8 mouse cellular contexts compared by ENCODE assay signal in the genomic region with DNA sequence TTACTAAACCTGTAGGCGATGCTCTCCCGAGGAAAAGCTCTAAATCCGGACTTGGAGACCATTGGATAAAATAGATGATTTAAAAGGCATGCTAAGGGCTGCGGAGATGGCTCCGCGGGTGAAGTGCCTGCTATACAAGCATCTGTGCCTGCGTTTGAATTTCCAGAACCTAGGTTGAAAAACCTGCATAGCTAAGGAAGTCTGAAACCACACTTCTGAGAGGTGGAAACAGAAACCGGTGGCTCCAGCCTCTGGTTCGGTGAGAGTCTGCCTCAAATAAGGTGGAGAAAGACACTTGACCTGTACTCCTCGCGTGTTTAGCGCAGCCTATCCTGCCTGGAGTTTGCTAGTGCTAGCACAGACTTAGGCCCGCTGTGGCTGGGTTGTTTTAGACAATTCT. TPM values are rescaled to one million over a fixed set of nuclear protein-coding genes. Genes with fewer than 3 reads are reported as not detected.
DNase-seq lines count a peak whose midpoint lies in the region; ATAC-seq lines count a peak whose summit lies in the region.

No protein-coding gene starts in this region.

- H3K4me3 ChIP-seq in forebrain, embryonic 12.5 days (replicated peaks), result peak overlapping the region; percentile 80
- peak overlapping the region; percentile 71 for H3K4me3 ChIP-seq in intestine, embryonic 16.5 days (ENCODE audit: low read length)
- H3K4me3 ChIP-seq in liver, embryonic 12.5 days, result peak overlapping the region; percentile 75
- H3K4me3 ChIP-seq in neural tube, embryonic 12.5 days, result peak overlapping the region; percentile 77

- no peaks in the 10 kb centered on the region for H3K9me3 ChIP-seq in forebrain, embryonic 12.5 days
- no peaks in the 10 kb centered on the region for H3K9me3 ChIP-seq in intestine, embryonic 16.5 days (ENCODE audit: control insufficient read depth, low read length)
- no peaks in the 10 kb centered on the region for H3K9me3 ChIP-seq in liver, embryonic 12.5 days (replicated peaks)
- H3K9me3 ChIP-seq in neural tube, embryonic 12.5 days, result no peaks in the 10 kb centered on the region

- H3K27me3 ChIP-seq in forebrain, embryonic 12.5 days, result no peaks in the 10 kb centered on the region
- H3K27me3 ChIP-seq in intestine, embryonic 16.5 days (replicated peaks; ENCODE audit: control insufficient read depth, insufficient read depth, low read length), result no peaks in the 10 kb centered on the region
- H3K27me3 ChIP-seq in liver, embryonic 12.5 days (replicated peaks), result no peaks in the 10 kb centered on the region
- no peaks in the 10 kb centered on the region for H3K27me3 ChIP-seq in neural tube, embryonic 12.5 days (replicated peaks)

- WGBS in forebrain, embryonic 12.5 days, result 4% methylated on average over 13 of the region's 13 CpGs
- WGBS in intestine, embryonic 16.5 days, result under 1% methylated on average over 13 of the region's 13 CpGs
- 1% methylated on average over 13 of the region's 13 CpGs for WGBS in liver, embryonic 12.5 days (ENCODE audit: insufficient replicate concordance)
- 3% methylated on average over 13 of the region's 13 CpGs for WGBS in neural tube, embryonic 12.5 days

- H3K4me1 ChIP-seq in forebrain, embryonic 12.5 days, result peaks cover 23% of the 10 kb centered on the region
- peaks cover 12% of the 10 kb centered on the region for H3K4me1 ChIP-seq in intestine, embryonic 16.5 days (ENCODE audit: control insufficient read depth, insufficient read depth, low read length)
- H3K4me1 ChIP-seq in liver, embryonic 12.5 days, result peaks cover 34% of the 10 kb centered on the region
- peaks cover 24% of the 10 kb centered on the region for H3K4me1 ChIP-seq in neural tube, embryonic 12.5 days

- ATAC-seq in activated CD4-positive, CD25-positive, alpha-beta regulatory T cell, adult 4 months, result peak; percentile 28
- peak; percentile 10; the same call in 1 of the 2 replicates for ATAC-seq in forebrain, embryonic 12.5 days (ENCODE audit: low FRiP score)
- peak; percentile 31 for ATAC-seq in intestine, embryonic 16.5 days
- ATAC-seq in liver, embryonic 12.5 days, result no peak
- peak; percentile 15 for ATAC-seq in neural tube, embryonic 12.5 days (ENCODE audit: low FRiP score, low read depth)

- no peaks in the 10 kb centered on the region for H3K36me3 ChIP-seq in forebrain, embryonic 12.5 days (replicated peaks)
- no peaks in the 10 kb centered on the region for H3K36me3 ChIP-seq in intestine, embryonic 16.5 days (ENCODE audit: control insufficient read depth, insufficient read depth, low read length)
- H3K36me3 ChIP-seq in liver, embryonic 12.5 days, result peaks cover 8% of the 10 kb centered on the region
- no peaks in the 10 kb centered on the region for H3K36me3 ChIP-seq in neural tube, embryonic 12.5 days

- H3K27ac ChIP-seq in forebrain, embryonic 12.5 days, result no peak overlapping the region
- peak overlapping the region; percentile 38 for H3K27ac ChIP-seq in intestine, embryonic 16.5 days (ENCODE audit: low read length)
- peak overlapping the region; percentile 88 for H3K27ac ChIP-seq in liver, embryonic 12.5 days
- 0 out of 2 replicates have a peak overlapping the region, but pooled peaks have one; percentile 64 for H3K27ac ChIP-seq in neural tube, embryonic 12.5 days

- peak overlapping the region; percentile 88 for H3K4me2 ChIP-seq in forebrain, embryonic 12.5 days
- H3K4me2 ChIP-seq in intestine, embryonic 16.5 days (ENCODE audit: low read depth, low read length), result peak overlapping the region; percentile 65
- peak overlapping the region; percentile 85 for H3K4me2 ChIP-seq in liver, embryonic 12.5 days
- peak overlapping the region; percentile 88 for H3K4me2 ChIP-seq in neural tube, embryonic 12.5 days (replicated peaks)

- peak; percentile 15 for DNase-seq in layer of hippocampus, adult 9-11 months
- DNase-seq in layer of hippocampus, adult 9-10 months (ENCODE audit: low spot score), result no peak
- no peak for DNase-seq in urinary bladder, postnatal 4 days (ENCODE audit: low spot score in 2 of 2)

- peak overlapping the region; percentile 89 for H3K9ac ChIP-seq in forebrain, embryonic 12.5 days
- H3K9ac ChIP-seq in intestine, embryonic 16.5 days (ENCODE audit: low read depth, low read length), result peak overlapping the region; percentile 82
- H3K9ac ChIP-seq in liver, embryonic 12.5 days, result peak overlapping the region; percentile 87
- H3K9ac ChIP-seq in neural tube, embryonic 12.5 days, result peak overlapping the region; percentile 83

RNA-seq across cellular contexts. Expression of gene Rars2, which starts 0.5 kb away (rescaled TPM):
- polyA plus RNA-seq in activated CD4-positive, CD25-positive, alpha-beta regulatory T cell, adult 4 months (2017; shearing (Covaris generic)), result 10 to 100 TPM; 41.4 to 45.1 TPM
- 76.0 and 83.7 TPM in 2 replicates for polyA plus RNA-seq in forebrain, embryonic 12.5 days (2016; fragmentation: Nextera tagmentation; extraction: Ambion mirVana)
- polyA plus RNA-seq in intestine, embryonic 16.5 days (2015; fragmentation: Nextera tagmentation; extraction: Ambion mirVana), result 74.5 and 75.3 TPM in 2 replicates
- polyA plus RNA-seq in liver, embryonic 12.5 days (2016; fragmentation: Nextera tagmentation; extraction: Ambion mirVana), result 50.9 and 51.3 TPM in 2 replicates
- 63.5 and 67.8 TPM in 2 replicates for polyA plus RNA-seq in neural tube, embryonic 12.5 days (2016; fragmentation: Nextera tagmentation; extraction: Ambion mirVana)

RNA-seq across cellular contexts. Expression of gene Orc3, which starts 0.6 kb away (rescaled TPM):
- polyA plus RNA-seq in activated CD4-positive, CD25-positive, alpha-beta regulatory T cell, adult 4 months (2017; shearing (Covaris generic)), result 100 to 1,000 TPM in 1 of 2 experiments, 10 to 100 TPM in 1; 95.7 to 107 TPM
- 118 and 120 TPM in 2 replicates for polyA plus RNA-seq in forebrain, embryonic 12.5 days (2016; fragmentation: Nextera tagmentation; extraction: Ambion mirVana)
- polyA plus RNA-seq in intestine, embryonic 16.5 days (2015; fragmentation: Nextera tagmentation; extraction: Ambion mirVana), result 64.1 and 69.2 TPM in 2 replicates
- polyA plus RNA-seq in liver, embryonic 12.5 days (2016; fragmentation: Nextera tagmentation; extraction: Ambion mirVana), result 73.0 and 75.2 TPM in 2 replicates
- polyA plus RNA-seq in neural tube, embryonic 12.5 days (2016; fragmentation: Nextera tagmentation; extraction: Ambion mirVana), result 92.7 and 101 TPM in 2 replicates
